Mouse (Mus musculus) thymus, postnatal 4 days (tissue): ENCODE data around the gene Fgfr2.
"Not testable (repeated sequence)": the region's sequence is repeated elsewhere in the genome, so short reads cannot be mapped to it uniquely, and the experiment has no call there.

ENCODE experiments used
- DNase-seq: peaks from one replicate; pipeline ENCODE4 v3.0.0; 2021

Fgfr2 gene

DNA sequence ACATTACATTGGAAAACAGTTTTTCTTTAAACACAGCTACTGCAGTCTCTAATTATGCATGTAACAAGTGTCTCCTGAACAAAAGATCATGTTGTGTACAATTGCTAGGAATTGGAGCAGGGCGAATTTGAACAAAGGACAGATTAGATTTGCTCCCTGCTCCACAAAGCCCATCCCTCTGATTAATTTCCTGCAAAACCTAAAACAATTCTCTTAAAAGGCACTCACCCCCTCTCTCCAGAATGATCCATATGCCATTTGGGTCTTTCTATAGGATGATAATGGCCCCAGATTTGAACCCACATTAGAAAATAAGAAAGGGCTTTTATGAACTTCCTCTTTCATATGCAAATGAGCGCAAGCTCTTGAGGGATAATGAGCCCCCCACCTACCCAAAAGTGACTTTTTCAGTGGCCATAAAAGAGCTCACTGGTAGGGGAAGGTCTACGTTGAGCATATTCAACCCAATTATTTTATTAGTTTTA lies 1658.0 kb downstream of the Fgfr2 start:
- DNase-seq: no peak

GRCm38 (mm10) chr7:131456714-131457113 lies 1666.4 kb downstream of the Fgfr2 start:
- DNase-seq: no peak

DNA sequence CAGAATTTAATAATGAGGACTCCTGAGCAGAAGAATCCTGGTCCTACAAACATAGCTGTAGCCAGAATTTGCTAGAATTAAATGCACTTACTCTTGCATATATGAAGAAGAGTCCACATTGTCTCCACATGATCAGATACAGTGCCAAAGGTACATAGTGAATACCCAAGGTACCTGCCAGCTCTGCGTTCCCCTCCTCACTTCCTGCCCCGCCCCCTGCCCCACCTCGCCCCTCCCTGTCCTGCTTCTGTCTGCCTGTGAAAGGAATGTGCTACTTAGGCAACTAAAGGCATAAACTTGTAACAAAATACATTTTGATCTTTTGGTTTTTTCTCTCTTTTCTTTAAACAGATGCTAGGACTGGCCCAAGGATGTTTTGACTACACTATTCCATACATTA lies 1686.1 kb downstream of the Fgfr2 start:
- peak; percentile 23 for DNase-seq

DNA sequence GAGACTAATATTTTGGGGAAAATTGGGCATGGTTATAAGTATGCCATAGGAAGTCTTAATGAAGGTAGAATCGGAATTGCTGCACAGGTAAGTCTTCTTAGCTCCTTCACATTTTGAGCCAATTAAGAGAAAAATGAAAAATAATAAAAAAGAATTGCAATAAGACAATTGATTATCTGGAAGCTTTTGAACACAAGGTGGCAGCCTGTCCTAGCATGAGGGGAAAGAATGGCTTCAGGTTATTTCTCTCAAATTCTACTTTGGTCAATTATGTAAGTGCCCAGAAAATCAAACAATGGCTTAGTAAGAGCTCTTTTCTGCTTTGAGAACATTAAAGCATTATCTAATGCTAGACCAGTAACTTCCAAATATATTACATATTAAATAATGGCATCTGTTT lies 1688.9 kb downstream of the Fgfr2 start:
- DNase-seq: no peak

DNA sequence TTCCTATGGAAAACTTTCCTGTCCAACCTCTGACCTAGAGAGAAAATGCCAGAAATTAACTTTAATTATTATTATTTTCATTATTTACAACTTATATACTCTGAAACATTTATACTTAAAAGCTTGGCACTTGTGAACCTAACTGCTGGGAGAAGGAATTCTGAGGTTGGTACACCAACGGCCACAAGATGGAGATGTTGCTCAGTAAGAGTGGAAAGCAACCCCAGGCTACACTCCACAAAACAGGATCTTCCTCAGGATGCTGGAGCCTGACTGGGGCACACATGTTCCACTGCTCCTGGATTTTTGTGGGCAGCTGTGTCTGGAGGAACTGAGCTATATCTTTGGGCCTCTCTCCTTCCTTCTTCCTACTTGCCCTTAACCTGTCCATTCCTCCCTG lies 1690.9 kb downstream of the Fgfr2 start:
- no peak for DNase-seq

DNA sequence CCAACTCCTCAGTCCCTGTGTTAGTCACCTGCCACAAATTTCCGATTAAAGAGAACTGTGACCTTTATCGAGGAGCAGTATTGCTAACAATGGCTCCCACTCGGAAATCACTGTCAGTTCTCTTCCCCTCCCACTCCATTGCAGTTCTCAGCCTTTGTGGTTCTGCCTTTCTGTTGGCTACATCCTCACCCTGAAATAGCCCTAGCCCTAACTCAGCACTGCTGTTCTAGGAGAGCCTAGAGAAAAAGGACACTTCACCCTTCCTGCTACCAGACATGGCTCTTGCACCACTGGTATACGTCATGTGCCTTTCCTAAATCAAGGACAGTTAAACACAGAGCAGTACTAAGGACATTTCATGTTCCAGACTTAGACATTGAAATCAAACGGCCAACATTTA lies 1695.8 kb downstream of the Fgfr2 start:
- no peak for DNase-seq

DNA sequence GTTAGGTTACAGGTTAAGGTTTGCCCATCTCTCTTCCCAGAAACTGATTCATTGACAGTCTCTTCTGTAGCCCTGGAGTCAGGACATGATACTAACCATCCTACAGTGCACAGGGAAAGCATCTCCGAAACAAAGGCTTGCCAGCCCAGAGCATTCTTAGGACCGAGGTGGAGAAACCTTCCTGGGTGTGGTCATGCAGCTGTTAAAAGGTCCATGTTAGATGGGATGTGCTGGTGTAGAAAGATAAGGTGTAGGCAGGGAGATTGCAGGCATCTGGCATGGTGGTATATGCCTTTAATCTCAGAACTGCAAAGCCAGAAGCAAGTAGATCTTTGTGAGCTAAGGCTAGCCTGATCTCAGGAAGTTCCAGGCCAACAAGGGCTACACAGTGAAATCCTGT lies 1698.2 kb downstream of the Fgfr2 start:
- DNase-seq: no peak

GRCm38 (mm10) chr7:131417605-131418004 lies 1705.5 kb downstream of the Fgfr2 start:
- DNase-seq: no peak

GRCm38 (mm10) chr7:131416742-131417141 lies 1706.4 kb downstream of the Fgfr2 start:
- DNase-seq: not testable (repeated sequence)

DNA sequence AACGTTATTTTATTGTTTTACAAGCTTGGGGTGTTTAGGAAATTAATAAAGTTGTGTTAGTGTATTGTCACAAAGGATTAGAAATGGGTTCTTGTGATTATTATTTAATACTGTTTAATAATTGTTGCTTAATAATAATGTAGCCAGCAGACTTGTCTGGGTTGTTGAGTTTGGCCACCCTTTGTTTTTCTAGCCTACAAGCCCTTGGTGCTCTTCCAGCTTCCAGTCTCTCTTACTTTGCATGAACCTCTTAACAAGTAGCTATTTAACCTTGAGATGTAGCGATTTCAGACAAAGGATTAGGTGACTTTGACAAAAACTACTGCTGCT lies 1711.2 kb downstream of the Fgfr2 start:
- no peak for DNase-seq

DNA sequence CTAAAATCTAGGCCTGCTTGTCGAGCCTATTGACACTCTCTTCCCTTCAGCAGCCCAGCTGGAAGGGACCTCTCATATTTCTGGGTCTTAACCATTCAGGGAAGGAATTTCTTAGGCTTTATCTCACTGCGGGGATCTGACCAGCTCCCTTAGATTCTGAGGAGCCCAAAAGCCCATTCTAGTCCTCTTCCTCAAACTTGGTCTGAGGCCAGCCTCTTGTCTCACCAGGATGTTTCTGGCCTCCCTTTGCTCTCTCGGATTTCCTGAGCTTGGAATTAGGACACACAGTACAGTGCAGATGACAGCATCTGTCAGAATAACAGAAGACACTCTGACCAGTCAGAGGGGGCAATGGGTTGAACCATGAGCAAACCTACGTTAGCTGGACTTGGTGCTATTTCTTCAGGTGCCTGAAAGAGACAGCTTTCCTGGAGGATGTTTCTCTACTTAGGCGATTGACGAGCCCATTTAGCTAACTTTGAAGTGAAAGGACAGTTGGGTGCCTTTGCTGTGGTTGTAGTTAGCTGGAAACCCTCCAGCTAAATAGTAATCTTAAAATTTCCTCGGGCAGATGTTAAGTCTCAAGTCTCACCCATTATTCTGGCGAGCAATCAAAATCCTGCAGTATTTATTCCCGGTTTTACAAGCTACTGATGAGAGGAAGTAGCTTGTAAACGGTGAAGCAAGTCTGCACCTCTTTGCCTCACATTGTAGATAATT lies 1711.8 kb downstream of the Fgfr2 start:
- no peak for DNase-seq

DNA sequence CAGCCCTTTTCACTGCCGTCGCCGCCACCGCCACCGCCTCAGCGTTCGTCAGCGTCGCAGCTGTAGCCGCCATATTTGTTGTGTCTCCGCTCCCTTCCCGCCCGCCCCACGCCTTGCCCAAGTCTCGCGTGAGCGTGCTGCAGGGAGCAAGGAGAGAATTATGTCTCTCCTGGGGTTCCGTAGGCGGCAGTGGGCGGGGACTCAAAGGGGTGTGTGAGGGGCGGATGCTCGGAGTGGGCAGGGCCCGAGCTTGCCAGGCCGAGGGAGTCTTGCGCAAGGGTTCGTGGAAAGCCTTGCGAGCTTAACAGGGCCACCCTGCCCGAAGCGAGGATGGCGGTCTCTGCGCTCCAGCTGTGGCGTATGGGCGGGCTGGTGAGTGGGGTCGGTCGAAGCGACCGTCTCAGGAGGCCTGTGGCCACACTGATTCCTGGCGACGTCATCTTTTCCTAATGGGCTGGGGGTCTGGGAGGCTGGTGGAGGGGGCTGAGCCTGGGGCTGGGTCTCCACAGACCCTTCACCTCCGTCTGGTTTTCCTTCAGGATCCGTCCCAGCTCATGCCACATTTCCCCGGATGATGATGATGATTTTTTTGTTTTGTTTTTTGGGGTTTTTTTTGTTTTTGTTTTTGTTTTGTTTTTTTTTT lies 1712.6 kb downstream of the Fgfr2 start, which contains the start of the genes Ikzf5 and Acadsb:
Gene Ikzf5 (minus strand): TSS at position 106 of the 643 bp plus-strand sequence.
Gene Acadsb (plus strand): TSS at position 186 of the 643 bp plus-strand sequence.
- peak; percentile 99 for DNase-seq

GRCm38 (mm10) chr7:131409988-131410385 lies 1713.2 kb downstream of the Fgfr2 start:
- peak; percentile 69 for DNase-seq

DNA sequence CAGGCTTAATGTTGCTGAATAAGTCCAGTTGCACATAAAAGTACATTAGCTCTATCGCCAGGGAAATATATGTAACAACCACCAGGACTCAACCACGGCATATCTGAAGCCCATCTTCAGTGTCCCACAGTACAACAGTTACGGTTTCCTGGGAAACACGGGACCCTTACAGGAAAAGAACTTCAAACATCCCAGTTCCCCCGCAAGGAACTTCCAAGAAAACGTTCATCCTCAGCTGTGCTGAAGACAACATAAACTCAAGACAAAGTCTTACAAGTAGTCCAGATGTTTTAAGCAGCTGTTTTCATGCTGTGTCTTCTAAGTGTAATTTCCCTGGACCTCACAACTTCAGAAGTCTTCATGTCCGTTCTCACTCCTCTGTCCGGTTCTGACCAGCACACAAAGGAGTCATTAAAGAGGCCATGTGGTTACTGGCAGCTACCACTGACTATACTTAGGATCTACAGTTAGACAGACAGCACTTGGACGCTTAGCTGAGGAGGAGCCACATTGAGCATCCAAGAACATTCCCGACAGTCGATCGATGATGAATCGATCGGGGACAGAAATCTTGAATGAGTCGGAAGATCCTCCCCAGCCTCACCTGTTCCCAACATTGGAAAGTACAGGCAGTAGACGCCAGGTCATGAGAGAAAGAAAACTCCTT lies 1713.7 kb downstream of the Fgfr2 start:
- no peak for DNase-seq

- not testable (repeated sequence) for DNase-seq
Observed at GRCm38 (mm10) chr7:131391761-131392160, 1731.4 kb downstream of the Fgfr2 start.

- peak; percentile 44 for DNase-seq
Observed at GRCm38 (mm10) chr7:131371880-131372651, 1751.1 kb downstream of the Fgfr2 start.

DNA sequence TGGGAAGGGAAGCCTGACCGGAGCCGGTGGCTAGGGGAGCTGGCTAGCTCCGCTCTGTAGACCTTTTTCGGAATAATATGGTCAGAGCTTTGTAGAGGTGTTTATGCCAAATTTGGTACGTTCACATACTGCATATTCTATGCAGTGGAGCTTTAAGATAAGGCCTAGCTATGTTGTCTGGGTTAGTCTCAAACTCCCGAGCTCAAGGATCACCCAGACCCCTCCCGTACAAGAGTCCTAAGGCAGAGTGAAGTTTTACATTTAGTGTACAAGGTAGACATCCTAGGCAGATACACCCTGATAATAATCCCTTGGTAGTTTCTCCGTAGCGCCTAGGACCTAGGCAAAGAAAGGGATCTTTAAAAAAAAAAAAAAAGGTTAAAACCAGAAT lies 1751.7 kb downstream of the Fgfr2 start:
- DNase-seq: no peak

GRCm38 (mm10) chr7:131370648-131371469 lies 1752.3 kb downstream of the Fgfr2 start, which contains the start of gene Pstk:
Gene Pstk, plus strand, starts transcription at chr7:131371141.
- peak; percentile 89 for DNase-seq

DNA sequence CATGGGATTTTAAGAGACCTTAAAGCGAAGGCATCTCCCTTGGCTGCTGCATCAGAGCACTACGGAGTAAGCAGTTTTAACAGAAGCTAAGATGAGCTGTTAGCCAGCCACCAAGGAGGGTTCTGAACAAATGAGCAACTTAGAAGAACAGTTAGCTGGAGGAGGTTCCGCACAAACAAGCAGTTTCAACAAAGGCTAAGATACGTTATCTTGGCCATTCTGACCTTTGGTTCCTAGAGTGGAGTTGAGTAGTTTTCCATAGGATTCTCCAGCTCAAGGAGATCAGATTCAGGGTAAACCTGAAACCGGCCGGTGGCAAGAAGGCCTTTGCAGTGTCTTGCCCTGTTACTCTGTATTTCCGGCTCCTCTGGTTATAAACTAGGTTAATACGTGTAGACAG lies 1759.0 kb downstream of the Fgfr2 start:
- DNase-seq: no peak

- peak; percentile 89 for DNase-seq
Observed at GRCm38 (mm10) chr7:131362615-131363300, 1760.4 kb downstream of the Fgfr2 start, which contains the start of gene 2310057M21Rik. Gene 2310057M21Rik, minus strand, starts transcription at chr7:131362759.

DNA sequence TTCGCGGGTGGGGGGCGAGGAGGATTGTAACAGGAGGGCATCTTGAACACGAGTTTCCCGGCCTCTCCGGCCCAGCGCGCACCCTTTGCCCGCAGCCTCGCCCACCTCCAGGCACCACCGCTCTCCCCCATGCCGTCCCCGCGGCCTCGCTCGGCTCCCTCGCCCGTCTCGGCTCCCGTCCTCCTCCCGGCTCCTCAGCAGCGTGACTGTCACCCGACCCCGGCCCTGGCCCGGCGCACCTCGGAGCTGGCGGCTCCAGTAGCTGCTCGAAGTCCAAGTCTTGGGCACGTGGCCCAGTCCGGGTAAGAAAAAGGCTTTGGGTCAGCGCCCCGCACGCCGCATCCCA lies 1760.9 kb downstream of the Fgfr2 start:
- DNase-seq: no peak
